Mouse (Mus musculus): ENCODE results near the gene Hba-a2.

GRCm38 (mm10) chr11:32278458-32278957, 17.8 kb upstream of the Hba-a2 start:
- no peak for TF ChIP-seq CTCF (conservative IDR thresholded peaks at IDR 0.05; ENCODE audit: low read length)
- TF ChIP-seq POU5F1 (IDR thresholded peaks at IDR 0.05; ENCODE audit: borderline replicate concordance, low read length), result no peak
- TF ChIP-seq NANOG (IDR thresholded peaks at IDR 0.05; ENCODE audit: borderline replicate concordance, low read length), result no peak
